Mouse (Mus musculus) ZHBTc4 (cell line): ENCODE data around the gene C2cd3.
A peak's percentile ranks its signal among the peaks of the same experiment; 100 is the strongest.
"Not testable (repeated sequence)": the region's sequence is repeated elsewhere in the genome, so short reads cannot be mapped to it uniquely, and the experiment has no call there.

Source experiments
- DNase-seq: peaks from one replicate; pipeline ENCODE4 v3.0.0-alpha.2; 2011; ENCODE audit warnings: low read depth, low spot score

C2cd3 gene

GRCm38 (mm10) chr7:100470796-100471406 is 98.9 kb downstream of the C2cd3 start:
- DNase-seq: no peak

GRCm38 (mm10) chr7:100471407-100471797 is 99.4 kb downstream of the C2cd3 start:
- DNase-seq: no peak

GRCm38 (mm10) chr7:100472777-100473176 is 100.7 kb downstream of the C2cd3 start, which contains the start of gene Ucp3:
Gene Ucp3 (plus strand): TSS chr7:100472990.
- no peak for DNase-seq

GRCm38 (mm10) chr7:100473846-100474454 is 101.9 kb downstream of the C2cd3 start:
- DNase-seq: no peak

GRCm38 (mm10) chr7:100474680-100475079 is 102.6 kb downstream of the C2cd3 start:
- DNase-seq: peak; percentile 27

GRCm38 (mm10) chr7:100479100-100479822 is 107.2 kb downstream of the C2cd3 start:
- no peak for DNase-seq

GRCm38 (mm10) chr7:100479823-100480164 is 107.8 kb downstream of the C2cd3 start:
- DNase-seq: peak; percentile 36

GRCm38 (mm10) chr7:100480175-100480574 is 108.1 kb downstream of the C2cd3 start:
- no peak for DNase-seq

GRCm38 (mm10) chr7:100482046-100482445 is 110.0 kb downstream of the C2cd3 start:
- not testable (repeated sequence) for DNase-seq

- no peak for DNase-seq
Measured at GRCm38 (mm10) chr7:100484493-100484892, 112.5 kb downstream of the C2cd3 start.

GRCm38 (mm10) chr7:100487301-100487700 is 115.3 kb downstream of the C2cd3 start:
- peak; percentile 40 for DNase-seq

GRCm38 (mm10) chr7:100488474-100489048 is 116.5 kb downstream of the C2cd3 start:
- no peak for DNase-seq

- DNase-seq: no peak
Measured at GRCm38 (mm10) chr7:100492391-100493116, 120.5 kb downstream of the C2cd3 start.

GRCm38 (mm10) chr7:100493117-100493483 is 121.1 kb downstream of the C2cd3 start, which contains the start of gene Ucp2:
Gene Ucp2 (plus strand): TSS chr7:100493337.
- DNase-seq: peak; percentile 91

GRCm38 (mm10) chr7:100493484-100494414 is 121.7 kb downstream of the C2cd3 start:
- peak; percentile 60 for DNase-seq

- DNase-seq: peak; percentile 53
Measured at GRCm38 (mm10) chr7:100494415-100494831, 122.4 kb downstream of the C2cd3 start.

- no peak for DNase-seq
Measured at GRCm38 (mm10) chr7:100495042-100495441, 123.0 kb downstream of the C2cd3 start.

- DNase-seq: peak; percentile 95
Measured at GRCm38 (mm10) chr7:100495581-100496251, 123.7 kb downstream of the C2cd3 start.

GRCm38 (mm10) chr7:100496371-100496770 is 124.3 kb downstream of the C2cd3 start:
- DNase-seq: no peak

- no peak for DNase-seq
Measured at GRCm38 (mm10) chr7:100496791-100497190, 124.8 kb downstream of the C2cd3 start.
